Mouse (Mus musculus) layer of hippocampus, postnatal 14 days (tissue): ENCODE measurements around the gene Tbc1d17. TPM values are rescaled to one million over a fixed set of nuclear protein-coding genes. Genes with fewer than 3 reads are reported as not detected.

Experiments
- DNase-seq, 2 experiments: peaks; one replicate each; pipeline ENCODE4 v3.0.0; 2021 to 2022; ENCODE audit warnings: low spot score in 2 of 2, mixed read lengths in 1 of 2
- total RNA-seq, 2 experiments: library from RNA; stranded (reverse); gene quantifications; 2 replicates each; pipeline ENCODE4 v1.2.3; 2021

Gene Tbc1d17
- total RNA-seq, 2 experiments from 2014 or later = 46.2 to 54.2 TPM

DNA sequence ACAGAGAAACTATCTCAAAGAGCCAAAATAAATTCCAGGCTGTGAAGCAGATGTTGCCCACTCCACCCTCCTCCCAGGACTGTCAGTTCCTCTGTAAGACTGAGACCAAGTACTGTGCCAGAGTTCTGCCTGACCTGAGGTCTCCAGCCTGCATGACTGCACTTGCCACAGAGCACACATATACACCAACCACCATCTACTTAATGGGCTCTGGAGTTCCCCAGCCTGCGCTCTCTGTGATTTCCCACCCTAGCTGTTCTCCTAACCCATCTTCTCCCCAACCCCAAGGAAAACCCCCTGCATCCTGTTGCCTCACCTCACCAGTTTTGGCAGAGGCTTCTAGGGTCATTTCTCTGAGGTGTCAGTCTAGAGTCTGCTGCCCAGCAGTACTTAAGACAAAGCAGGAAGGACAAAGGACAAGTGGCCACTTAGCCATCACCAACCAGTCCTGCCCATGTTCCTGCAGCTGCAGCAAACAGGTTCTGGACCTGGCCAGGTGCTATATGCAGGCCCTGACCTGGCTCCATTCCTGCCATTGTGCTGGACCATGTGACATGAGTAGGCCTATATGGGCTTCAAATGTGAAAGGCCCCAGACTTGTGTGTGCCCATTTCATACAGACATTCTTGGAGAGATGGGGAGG is 13.4 kb downstream of the Tbc1d17 start:
- DNase-seq = no peak

DNA sequence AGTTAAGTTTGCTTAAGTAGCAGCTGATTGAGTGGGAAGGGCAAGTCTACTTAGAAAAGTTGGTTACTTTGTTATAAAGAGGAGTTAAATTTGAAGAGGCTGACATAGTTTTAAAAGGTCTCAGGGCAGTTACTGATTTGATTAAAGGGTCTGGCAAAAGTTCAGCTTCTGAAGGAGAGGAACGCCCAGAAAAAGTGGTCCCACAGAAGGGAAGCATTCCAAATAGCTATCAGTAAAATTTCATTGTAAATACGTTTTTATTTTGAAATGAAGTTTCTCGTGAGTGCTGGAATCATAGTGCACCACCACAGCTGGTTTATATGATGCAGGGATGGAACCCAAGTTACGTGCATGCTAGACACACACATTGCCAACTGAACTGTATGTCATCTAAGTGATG is 16.1 kb downstream of the Tbc1d17 start:
- no peak for DNase-seq

DNA sequence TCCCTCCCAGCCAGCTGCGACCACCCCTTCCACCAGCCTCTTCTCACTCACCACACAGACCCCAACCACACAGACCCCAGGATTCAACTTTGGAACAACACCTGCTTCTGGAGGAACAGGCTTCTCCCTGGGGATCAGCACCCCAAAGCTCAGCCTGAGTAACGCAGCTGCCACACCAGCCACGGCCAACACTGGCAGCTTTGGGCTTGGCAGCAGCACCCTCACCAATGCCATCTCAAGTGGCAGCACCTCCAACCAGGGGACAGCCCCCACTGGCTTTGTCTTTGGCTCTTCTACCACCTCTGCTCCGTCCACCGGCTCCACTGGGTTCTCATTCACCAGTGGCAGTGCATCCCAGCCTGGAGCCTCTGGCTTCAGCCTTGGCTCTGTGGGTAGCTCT is 20.2 kb downstream of the Tbc1d17 start:
- no peak for DNase-seq

DNA sequence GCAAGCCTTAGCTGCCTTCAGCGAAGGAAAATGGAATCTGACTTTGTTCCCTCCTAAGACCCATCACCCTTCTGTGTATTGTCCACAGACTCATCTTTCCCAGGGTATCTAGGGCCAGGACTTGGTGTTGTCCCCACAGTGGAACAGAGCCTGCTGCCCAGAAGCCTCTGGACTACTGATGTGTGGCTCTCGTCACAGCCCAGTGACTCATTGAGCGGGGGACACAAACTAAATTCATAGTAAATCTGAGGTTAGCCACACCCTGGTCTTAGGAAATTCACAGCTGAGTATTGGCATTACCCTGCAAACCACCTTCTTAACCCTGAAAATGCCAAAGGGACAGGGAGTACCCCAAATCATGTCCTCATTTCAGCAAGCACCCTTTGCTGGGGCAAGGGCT is 22.1 kb downstream of the Tbc1d17 start:
- DNase-seq = no peak

DNA sequence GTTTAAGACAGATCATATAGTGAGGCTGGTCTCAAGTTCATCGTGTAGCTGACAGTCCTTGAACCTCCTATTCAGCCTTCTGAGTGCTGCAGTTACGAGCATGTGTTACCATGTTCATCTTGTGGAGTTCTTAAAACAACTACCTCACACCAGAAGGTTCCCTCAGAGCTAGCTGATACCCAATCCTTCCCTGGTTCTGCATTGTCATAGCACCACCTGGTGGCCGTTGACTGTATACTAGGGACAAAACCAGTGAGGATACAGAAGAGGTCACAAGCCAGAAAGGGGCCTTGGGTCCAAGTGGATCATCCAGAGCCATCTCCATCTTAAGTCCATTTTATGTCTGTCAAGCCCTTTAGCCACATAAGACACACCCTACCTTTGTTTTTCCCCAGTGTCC is 24.0 kb downstream of the Tbc1d17 start:
- DNase-seq = peak; percentile 76 to 82

DNA sequence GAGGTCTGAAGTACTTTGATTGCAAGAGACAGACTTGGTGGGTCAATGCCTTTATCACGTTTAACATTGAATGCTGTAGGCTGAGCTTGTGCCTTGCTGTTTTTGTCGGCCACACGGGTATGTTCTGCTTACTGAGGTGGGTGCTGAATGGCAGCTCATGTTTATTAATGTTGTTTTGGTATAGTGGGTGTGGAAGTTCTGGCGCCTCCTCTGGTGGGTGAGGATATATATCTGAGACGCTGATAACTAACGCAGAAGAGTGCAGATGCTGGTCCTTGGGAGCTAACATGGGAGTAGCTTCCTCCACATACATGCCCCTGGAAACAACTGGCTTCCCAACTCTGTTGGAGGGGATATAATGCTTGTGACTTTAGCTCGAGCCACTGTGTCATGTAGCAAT is 25.5 kb downstream of the Tbc1d17 start:
- no peak for DNase-seq

DNA sequence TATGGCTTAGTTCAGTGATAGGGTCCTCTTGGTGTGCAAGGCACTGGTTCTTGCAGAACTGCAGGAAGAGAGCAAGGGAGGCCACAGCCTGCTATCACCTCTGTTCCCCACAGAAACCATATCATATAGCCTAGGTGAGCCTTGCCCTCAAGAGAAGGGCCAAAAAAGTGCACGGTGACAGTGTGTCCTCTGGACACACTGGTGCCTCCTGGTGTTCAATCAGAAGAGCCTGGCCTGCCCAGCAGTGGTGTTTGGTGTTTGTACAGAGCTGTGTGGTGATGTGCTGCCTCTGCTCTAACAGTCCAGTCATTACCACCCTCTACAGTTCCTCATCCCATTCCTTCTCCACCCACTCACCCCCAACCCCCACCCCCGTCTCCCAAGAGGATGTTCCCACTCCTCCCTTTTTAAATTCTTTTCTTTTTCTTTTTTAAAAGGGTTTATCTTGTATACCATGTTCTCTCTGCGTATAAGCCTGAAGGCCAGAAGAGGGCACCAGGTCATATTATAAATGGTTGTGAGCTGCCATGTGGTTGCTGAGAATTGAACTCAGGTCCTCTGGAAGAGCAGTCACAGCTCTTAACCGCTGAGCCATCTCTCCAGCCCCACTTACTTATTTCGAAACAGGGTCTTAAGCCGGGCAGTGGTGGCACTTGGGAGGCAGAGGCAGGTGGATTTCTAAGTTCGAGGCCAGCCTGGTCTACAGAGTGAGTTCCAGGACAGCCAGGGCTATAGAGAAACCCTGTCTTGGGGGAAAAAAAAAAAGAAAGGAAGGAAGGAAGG is 27.0 kb downstream of the Tbc1d17 start:
- DNase-seq = no peak

DNA sequence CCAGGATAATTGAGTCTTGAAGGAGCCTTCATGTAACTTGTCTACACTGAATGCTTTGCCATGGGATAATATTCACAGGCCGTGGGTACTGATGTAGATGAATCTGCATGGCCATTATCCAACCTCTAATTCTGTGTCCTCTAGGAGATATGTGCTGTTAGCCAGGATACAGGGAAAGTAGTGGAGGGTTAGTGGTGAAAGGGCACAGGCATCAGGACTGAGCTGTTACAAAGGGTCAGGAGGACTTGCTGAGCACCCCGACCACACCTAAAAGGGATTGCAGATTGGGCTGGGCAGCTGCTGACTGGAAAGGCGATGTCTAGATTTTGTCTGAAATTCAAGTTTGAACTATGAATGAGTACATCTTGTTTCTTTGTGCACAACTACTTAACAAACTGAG is 28.4 kb downstream of the Tbc1d17 start:
- no peak for DNase-seq

DNA sequence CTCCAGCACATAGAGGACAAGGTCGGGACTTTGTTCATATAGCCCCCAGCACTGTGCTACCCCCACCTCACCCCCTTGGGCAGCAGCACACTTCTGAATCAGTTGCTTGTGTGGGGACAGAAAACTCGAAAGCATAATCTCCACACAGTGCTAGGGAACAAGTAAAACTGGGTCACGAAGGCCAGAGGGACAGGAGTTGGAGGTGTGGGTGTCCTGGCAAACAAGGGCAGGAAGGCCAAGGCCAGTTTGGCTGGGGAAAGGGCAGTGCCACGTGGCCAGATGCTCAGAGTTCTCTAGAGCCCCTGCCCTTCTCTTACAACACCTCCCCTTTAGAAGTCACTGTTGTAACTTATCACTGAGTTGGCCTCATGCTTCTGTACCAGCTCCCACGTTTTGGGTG is 29.0 kb downstream of the Tbc1d17 start:
- no peak for DNase-seq

DNA sequence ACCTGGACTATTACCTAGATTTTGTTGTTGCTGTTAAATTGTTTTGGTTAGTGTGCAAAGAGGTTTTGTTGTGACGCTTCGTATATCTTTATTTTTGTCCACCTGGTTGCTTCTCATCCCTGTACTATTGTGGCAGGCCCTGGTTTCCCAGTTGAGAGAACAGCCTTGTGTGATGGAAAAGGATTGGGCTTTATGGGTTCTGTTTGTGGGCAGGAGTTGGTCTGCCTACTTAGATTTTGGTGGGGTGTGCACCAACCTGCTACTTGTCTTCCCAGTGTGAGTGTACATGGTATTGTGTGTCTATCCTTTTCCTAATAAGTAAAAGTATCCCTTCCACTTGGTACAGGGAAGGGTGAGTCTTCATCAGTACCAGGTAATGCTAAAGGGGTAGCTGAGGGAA is 29.5 kb downstream of the Tbc1d17 start:
- no peak for DNase-seq

DNA sequence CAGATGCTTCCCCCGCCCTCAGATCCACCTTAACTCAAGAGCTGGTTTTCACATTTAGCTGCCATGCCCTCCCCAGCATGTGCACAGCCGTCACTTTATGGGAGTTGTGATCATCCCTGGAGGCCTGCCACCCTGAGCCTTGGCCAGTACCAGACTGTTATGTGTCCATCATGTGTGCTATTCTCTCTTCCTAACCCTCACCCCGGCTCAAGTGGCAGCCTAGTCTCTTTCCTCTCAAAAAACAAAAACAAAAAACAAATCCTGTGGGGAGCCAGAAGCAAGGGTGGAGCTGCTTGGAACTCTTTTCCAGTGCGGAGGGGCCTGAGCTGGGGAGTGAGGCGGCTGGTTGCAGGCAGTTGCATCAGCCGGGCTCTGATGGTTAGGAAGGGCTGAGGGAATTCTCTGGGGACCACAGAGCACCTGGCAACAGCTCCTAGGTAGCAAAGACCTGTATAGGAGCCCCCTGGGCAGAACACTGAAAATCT is 30.1 kb downstream of the Tbc1d17 start:
- no peak for DNase-seq

DNA sequence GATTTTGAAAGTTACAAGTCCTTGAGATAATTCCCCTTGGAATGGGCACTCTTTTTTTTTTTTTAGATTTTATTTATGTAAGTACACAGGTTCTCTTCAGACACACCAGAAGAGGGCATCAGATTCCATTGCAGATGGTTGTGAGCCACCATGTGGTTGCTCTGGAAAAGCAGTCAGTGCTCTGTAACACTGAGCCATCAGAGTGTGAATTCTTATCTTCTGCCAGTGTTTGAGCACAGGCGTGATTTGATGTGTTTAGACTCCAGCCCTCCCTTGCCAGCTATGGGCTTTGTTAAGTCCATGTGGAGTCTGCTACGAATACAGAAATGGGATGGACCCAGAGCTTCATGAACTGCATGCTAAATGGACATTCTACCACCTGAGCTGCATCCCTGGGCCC is 30.7 kb downstream of the Tbc1d17 start:
- DNase-seq = peak in 1 of 2 experiments; percentile 67

DNA sequence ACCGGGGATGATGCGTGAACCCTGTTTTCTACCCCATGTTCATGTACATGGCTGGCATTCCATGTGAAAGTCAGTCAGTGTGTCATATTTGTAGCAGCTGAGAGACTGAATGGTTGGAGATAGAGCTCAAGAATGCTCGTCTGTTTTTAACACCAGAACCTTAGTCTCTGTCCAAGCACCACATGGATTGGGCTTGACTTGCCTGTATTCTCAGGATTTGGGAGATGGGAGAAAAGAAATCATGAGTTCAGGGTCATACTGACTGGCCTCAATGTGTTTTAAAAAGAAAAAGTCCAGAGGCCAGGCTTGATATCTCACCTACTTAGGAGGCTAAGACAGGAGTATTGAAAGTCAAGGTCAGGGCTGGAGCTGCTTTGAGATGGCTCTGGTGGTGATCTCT is 31.4 kb downstream of the Tbc1d17 start:
- DNase-seq = no peak

DNA sequence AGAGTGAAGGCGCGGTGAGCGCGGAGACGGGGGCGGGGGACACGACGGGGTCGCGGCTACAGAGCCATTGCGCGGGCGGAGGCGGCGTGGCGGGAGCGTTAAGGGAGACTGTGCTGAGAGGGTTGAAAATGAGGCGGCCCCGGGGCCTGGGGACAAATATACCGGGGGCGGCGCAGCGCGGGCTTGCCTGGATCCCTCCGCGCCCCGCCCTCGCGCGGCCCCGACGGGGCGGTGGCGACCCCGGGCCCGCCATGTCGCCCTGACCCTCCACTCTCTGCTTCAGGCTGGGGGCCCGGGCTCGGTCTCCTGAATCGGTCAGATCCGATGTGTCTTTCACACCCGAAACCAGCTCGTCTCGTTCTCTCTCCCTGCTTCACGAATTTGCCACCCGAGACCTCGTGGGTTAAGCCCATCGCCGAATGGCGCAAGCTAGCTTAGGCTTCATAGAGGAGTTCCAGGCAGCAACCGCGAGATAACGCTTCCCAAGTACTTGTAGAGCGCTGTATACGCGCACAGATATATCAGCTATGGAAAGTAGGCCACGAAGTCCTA is 32.3 kb downstream of the Tbc1d17 start, which contains the start of gene Atf5:
Atf5 (minus strand) TSS at position 189 of the 552 bp plus-strand sequence.
- peak; percentile 49 to 64 for DNase-seq

DNA sequence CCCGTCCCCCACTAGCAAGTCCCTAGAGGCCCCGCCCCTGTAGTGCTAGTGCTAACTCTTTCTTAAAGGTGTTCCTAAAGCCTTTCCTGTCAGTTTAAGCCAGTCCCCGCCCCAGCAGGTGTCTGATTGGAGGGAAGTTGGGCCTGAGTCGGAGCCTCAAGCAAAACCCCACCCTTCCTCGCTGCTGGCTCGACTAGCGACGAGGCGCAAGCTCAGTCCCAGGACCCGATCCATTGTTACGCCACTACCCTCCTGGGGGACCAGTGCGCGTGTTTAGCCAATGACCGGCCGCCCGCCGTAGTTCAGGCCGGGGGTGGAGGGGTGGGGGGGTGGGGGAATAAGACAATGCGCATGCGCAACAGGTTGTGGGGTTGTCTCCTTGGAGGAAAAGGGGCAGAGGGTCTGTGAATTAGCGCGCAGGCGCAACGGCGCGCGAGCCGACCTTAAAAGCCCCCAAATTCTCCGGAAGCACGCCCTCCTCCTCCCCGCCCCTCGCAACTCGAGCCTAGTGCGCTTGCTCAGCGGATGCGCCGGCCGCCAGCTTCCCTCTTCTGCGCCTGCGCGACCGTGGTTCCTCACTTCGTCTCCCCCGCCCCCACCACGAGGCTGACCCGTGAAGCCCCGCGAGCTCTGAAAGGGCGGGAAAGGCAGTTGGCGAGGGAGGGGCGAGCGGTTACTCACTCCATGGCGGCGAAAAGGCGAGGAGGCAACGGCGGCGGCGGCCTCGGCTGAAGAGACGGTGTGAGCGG is 33.0 kb downstream of the Tbc1d17 start, which contains the start of the genes Nup62 and Il4i1:
Nup62 (plus strand) TSS at position 368 of the 749 bp plus-strand sequence.
Il4i1 (plus strand) TSS at position 667 of the 749 bp plus-strand sequence.
- peak; percentile 99 for DNase-seq

DNA sequence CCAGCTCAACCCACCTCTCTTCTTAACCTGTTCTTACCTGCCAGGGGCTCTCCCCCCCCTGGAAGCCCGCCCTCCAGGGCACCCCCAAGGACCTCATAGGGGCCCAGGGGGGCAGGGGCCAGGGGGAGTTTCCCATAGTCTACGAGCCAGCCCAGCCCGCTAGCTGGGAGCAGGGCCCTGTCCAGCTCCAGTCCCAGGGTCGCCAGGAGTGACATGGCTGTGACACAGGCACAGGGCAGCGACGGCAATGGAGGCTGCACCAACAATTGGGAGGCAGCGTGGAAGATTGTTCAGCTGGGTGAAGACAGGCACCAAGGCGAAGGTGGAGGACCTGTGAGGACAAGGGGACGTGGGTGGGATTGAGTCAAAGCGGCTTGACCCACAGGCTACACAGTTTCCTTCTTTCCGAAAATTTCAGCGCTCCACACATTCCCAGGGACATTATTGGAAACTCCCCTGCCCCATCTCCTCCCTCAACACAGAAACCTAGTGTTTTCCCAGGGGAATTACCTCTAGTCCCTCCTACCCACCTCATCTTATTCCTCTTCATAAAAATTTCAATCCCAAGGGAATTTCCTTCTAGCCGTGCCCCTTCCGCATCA is 33.8 kb downstream of the Tbc1d17 start:
- DNase-seq = no peak

DNA sequence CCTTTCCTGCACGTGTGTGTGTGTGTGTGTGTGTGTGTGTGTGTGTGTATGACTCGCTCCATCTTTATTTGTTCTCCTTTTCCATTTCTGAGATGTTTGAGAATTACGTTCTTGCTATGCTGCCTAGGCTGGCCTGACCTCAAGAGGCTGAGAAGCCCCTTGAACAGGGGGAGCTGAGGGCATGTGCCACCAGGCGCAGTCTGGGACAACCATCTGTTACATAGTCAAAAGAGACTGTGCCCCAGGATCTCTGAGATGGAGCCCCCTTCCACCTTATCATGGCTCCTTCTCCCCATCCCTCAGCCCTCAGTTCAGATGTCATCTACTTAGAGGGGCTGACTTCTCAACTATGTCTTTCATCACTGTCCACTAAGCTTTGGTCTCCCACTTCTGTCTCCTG is 34.5 kb downstream of the Tbc1d17 start:
- no peak for DNase-seq

DNA sequence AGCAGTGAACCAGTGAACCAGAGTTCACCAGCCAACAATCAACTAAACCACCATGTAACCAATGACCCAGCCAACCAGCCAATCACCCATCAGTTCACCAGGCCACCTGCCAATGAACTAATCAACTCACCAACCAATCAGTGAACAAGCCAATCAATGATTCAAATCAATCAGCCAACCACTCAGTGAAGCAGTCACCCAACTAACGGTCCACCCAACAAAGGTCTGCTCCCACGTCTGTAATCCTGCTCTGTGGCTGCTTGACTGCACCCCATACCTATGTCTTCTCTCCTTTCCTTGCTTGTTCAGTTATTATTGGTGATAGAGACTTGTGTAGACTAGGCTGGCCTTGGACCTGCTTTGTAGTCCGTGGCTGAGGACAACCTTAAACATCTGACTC is 34.9 kb downstream of the Tbc1d17 start:
- no peak for DNase-seq

DNA sequence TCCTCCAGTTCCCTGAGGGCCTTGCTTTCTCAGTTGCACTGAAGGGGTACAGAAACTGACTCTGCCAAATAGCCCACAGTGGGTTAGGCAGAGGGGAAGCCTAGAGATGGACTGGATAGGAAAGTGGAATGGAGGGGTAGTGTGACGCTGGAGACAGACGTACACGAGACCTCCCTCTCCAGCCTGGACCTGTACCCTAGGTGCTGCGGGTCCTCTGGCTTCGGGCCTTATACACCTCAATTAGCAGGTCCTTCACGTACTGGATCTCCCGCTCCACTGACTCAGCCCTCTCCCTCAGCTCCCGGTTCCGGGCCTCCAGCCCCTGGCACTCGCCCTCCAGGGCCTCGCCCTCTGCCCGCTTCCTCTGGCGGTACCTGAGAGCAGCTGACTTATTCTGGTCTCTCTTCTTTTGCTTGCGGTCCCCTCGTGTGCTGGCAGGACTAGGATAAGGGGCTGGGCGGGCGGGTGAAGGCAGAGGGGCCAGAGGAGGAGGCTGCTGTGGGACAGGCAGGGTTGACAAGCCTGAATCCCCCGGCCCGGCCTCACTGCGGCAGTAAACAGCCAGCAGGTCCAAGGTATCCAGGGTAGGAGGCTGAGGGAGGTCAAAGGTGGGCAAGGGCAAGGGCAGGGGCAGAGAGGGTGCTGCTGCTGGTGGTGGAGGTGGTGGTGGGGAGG is 36.1 kb downstream of the Tbc1d17 start:
- no peak for DNase-seq

DNA sequence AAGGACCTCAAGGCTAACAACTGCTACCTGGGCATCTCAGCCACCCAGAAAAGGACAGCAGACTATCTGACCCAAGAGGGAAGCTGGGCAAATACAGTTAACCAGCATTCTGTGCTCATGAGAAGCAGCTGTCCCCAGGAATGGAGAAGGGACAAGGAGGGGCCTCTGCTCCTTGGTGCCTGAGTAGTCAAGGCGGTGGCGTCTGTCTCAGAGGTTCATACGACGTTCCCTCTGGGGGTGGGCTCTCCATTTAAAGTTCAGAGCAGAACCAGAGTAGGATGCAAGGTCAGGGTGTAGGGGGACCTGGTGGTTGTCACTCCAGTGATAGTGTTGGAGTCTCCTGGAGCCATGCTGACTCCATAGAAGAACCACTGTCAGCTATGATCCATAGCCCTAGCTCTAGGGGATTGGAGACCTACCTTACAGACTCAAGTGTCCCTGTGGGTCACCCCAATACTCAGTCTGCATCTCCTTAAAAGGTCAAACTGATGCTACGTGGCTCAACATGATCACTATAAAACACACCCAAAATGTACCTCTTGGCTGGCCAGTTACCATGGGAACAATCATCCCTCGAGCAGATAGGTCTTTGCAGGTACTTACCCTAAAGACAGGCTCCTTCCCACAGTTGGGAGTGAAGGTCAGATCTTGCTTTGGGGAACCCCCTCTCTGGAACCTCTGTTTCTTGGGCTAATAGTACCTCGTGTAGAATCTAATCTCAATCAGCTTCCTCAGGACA is 37.9 kb downstream of the Tbc1d17 start:
- no peak for DNase-seq
